Mouse (Mus musculus) neural tube, embryonic 12.5 days (tissue): ENCODE measurements at regions not wholly inside any gene's neighbourhood (a gene's known extent, or its start where the extent isn't known, plus 50 kb on each side); places are given as distances from the start of the nearest gene placed in this dataset.

Experiments used
- ATAC-seq: fragments of 200-750 bp; cut with Nextera tagmentation; 2 replicates; pipeline ENCODE4 v1.8.0; 2017; ENCODE audit warnings: low read depth, mild to moderate bottlenecking, moderate TSS enrichment, moderate library complexity; ENCODE audit not compliant: low FRiP score
- H3K27ac ChIP-seq: fragments of 300-500 bp; sonication (generic); 2 replicates; pipeline ENCODE4 v1.5.1; 2016
- H3K27me3 ChIP-seq: fragments of 300-500 bp; sonication (generic); replicated peaks from 2 replicates; pipeline ENCODE4 v1.6.1; 2016; ENCODE audit warnings: mild to moderate bottlenecking
- H3K36me3 ChIP-seq: fragments of 300-500 bp; sonication (generic); 2 replicates; pipeline ENCODE4 v1.6.1; 2016; ENCODE audit warnings: mild to moderate bottlenecking
- H3K4me1 ChIP-seq: fragments of 300-500 bp; sonication (generic); 2 replicates; pipeline ENCODE4 v1.6.1; 2016
- H3K4me2 ChIP-seq: fragments of 300-500 bp; sonication (generic); replicated peaks from 2 replicates; pipeline ENCODE4 v1.6.1; 2016; ENCODE audit warnings: mild to moderate bottlenecking
- H3K4me3 ChIP-seq: fragments of 300-500 bp; sonication (generic); 2 replicates; pipeline ENCODE4 v1.5.1; 2016
- H3K9ac ChIP-seq: fragments of 300-500 bp; sonication (generic); 2 replicates; pipeline ENCODE4 v1.6.1; 2016; ENCODE audit warnings: mild to moderate bottlenecking
- H3K9me3 ChIP-seq: fragments of 300-500 bp; sonication (generic); 2 replicates; pipeline ENCODE4 v1.6.1; 2016; ENCODE audit warnings: mild to moderate bottlenecking
- WGBS: fragments of 180-500 bp; shearing (Covaris S2); methylation state at CpG from one replicate; pipeline ENCODE4 v1.1.7; 2016; 5-methylcytosine and 5-hydroxymethylcytosine counted together

- H3K27me3 ChIP-seq: no peaks in the 10 kb centered on the region
- no peak for ATAC-seq
- WGBS: 96% methylated on average over 1 of the region's 1 CpGs
These were observed 225.6 kb upstream of the Trib2 start for GRCm38 (mm10) chr12:16042362-16042761.

DNA sequence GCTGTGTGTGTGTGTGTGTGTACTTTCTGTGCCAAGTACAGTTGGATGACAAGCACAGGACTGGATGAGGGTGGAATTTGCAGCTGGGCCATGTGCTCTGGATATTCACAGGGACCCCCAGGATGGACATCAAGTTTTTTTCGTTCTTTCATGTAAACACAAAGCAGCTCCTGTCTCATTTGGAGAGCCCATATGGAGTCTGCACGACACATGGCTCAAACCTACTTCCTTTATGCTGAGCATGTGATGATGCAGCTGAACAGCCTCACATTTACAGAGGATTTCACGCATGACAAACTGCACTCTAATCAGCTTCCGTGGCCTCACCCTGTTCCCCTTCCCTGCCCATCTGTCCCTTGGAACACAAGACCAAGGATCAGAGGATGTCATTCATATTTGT lies 224.4 kb upstream of the Trib2 start:
- Histone ChIP-seq H3K27ac (no peak overlapping the region), H3K4me2 (no peak overlapping the region), H3K4me3 (no peak overlapping the region), H3K27me3 (no peaks in the 10 kb centered on the region), H3K4me1 (no peaks in the 10 kb centered on the region), H3K36me3 (no peaks in the 10 kb centered on the region), H3K9ac (no peak overlapping the region), H3K9me3 (no peaks in the 10 kb centered on the region)
- 49% methylated on average over 4 of the region's 4 CpGs for WGBS
- ATAC-seq: no peak

More at GRCm38 (mm10) chr12:16042362-16042761, 225.6 kb upstream of the Trib2 start:
- Histone ChIP-seq H3K4me3 (no peak overlapping the region), H3K36me3 (no peaks in the 10 kb centered on the region), H3K4me2 (no peak overlapping the region), H3K9me3 (no peaks in the 10 kb centered on the region), H3K9ac (no peak overlapping the region), H3K27ac (no peak overlapping the region), H3K4me1 (no peaks in the 10 kb centered on the region)

GRCm38 (mm10) chr12:16035551-16035950 lies 218.8 kb upstream of the Trib2 start:
- Histone ChIP-seq H3K36me3 (no peaks in the 10 kb centered on the region), H3K9ac (no peak overlapping the region), H3K27me3 (no peaks in the 10 kb centered on the region), H3K27ac (no peak overlapping the region), H3K4me1 (no peaks in the 10 kb centered on the region), H3K4me2 (no peak overlapping the region), H3K4me3 (no peak overlapping the region), H3K9me3 (no peaks in the 10 kb centered on the region)
- no peak for ATAC-seq
- 56% methylated on average over 2 of the region's 2 CpGs for WGBS

- H3K27ac ChIP-seq: no peak overlapping the region
- no peaks in the 10 kb centered on the region for H3K36me3 ChIP-seq
- no peak for ATAC-seq
- no peak overlapping the region for H3K4me2 ChIP-seq
- H3K4me3 ChIP-seq: no peak overlapping the region
- H3K9me3 ChIP-seq: no peaks in the 10 kb centered on the region
- H3K4me1 ChIP-seq: no peaks in the 10 kb centered on the region
- H3K27me3 ChIP-seq: no peaks in the 10 kb centered on the region
- H3K9ac ChIP-seq: no peak overlapping the region
These were observed 218.2 kb upstream of the Trib2 start for GRCm38 (mm10) chr12:16034691-16035515.

GRCm38 (mm10) chr12:16026654-16027053 lies 209.9 kb upstream of the Trib2 start:
- Histone ChIP-seq H3K27me3 (no peaks in the 10 kb centered on the region), H3K4me3 (no peak overlapping the region), H3K4me1 (no peaks in the 10 kb centered on the region), H3K9me3 (no peaks in the 10 kb centered on the region), H3K36me3 (no peaks in the 10 kb centered on the region), H3K27ac (no peak overlapping the region), H3K4me2 (no peak overlapping the region), H3K9ac (no peak overlapping the region)
- no peak for ATAC-seq
- WGBS: 2% methylated on average over 1 of the region's 1 CpGs

- H3K27ac ChIP-seq: no peak overlapping the region
- no peak overlapping the region for H3K4me3 ChIP-seq
- no peaks in the 10 kb centered on the region for H3K27me3 ChIP-seq
- no peak overlapping the region for H3K9ac ChIP-seq
- no peaks in the 10 kb centered on the region for H3K36me3 ChIP-seq
- H3K4me1 ChIP-seq: no peaks in the 10 kb centered on the region
- H3K4me2 ChIP-seq: no peak overlapping the region
- H3K9me3 ChIP-seq: no peaks in the 10 kb centered on the region
- ATAC-seq: no peak
- 89% methylated on average over 7 of the region's 7 CpGs for WGBS
These were observed 206.6 kb upstream of the Trib2 start for GRCm38 (mm10) chr12:16023273-16023672.

GRCm38 (mm10) chr12:16021202-16021821 lies 204.6 kb upstream of the Trib2 start:
- Histone ChIP-seq H3K9ac (no peak overlapping the region), H3K27me3 (no peaks in the 10 kb centered on the region), H3K4me1 (no peaks in the 10 kb centered on the region), H3K9me3 (no peaks in the 10 kb centered on the region), H3K4me2 (no peak overlapping the region), H3K4me3 (no peak overlapping the region), H3K36me3 (no peaks in the 10 kb centered on the region), H3K27ac (no peak overlapping the region)
- no peak for ATAC-seq
- WGBS: 61% methylated on average over 1 of the region's 1 CpGs

- Histone ChIP-seq H3K9me3 (no peaks in the 10 kb centered on the region), H3K9ac (no peak overlapping the region), H3K27me3 (no peaks in the 10 kb centered on the region), H3K27ac (no peak overlapping the region), H3K4me2 (no peak overlapping the region), H3K36me3 (no peaks in the 10 kb centered on the region), H3K4me1 (no peaks in the 10 kb centered on the region), H3K4me3 (no peak overlapping the region)
- 95% methylated on average over 4 of the region's 4 CpGs for WGBS
- ATAC-seq: no peak
These were observed 201.5 kb upstream of the Trib2 start for GRCm38 (mm10) chr12:16018237-16018636.

GRCm38 (mm10) chr12:16016621-16017020 lies 199.9 kb upstream of the Trib2 start:
- no peaks in the 10 kb centered on the region for H3K27me3 ChIP-seq
- ATAC-seq: no peak
- H3K36me3 ChIP-seq: no peaks in the 10 kb centered on the region
- H3K9me3 ChIP-seq: no peaks in the 10 kb centered on the region
- 93% methylated on average over 1 of the region's 1 CpGs for WGBS
- no peaks in the 10 kb centered on the region for H3K4me1 ChIP-seq
- no peak overlapping the region for H3K9ac ChIP-seq
- no peak overlapping the region for H3K4me3 ChIP-seq
- H3K27ac ChIP-seq: no peak overlapping the region
- no peak overlapping the region for H3K4me2 ChIP-seq

- Histone ChIP-seq H3K27me3 (no peaks in the 10 kb centered on the region), H3K27ac (no peak overlapping the region), H3K9me3 (no peaks in the 10 kb centered on the region), H3K9ac (no peak overlapping the region), H3K4me1 (no peaks in the 10 kb centered on the region), H3K4me2 (no peak overlapping the region), H3K36me3 (no peaks in the 10 kb centered on the region), H3K4me3 (no peak overlapping the region)
- 83% methylated on average over 8 of the region's 8 CpGs for WGBS
- ATAC-seq: no peak
These were observed 198.9 kb upstream of the Trib2 start for GRCm38 (mm10) chr12:16015596-16015995.

DNA sequence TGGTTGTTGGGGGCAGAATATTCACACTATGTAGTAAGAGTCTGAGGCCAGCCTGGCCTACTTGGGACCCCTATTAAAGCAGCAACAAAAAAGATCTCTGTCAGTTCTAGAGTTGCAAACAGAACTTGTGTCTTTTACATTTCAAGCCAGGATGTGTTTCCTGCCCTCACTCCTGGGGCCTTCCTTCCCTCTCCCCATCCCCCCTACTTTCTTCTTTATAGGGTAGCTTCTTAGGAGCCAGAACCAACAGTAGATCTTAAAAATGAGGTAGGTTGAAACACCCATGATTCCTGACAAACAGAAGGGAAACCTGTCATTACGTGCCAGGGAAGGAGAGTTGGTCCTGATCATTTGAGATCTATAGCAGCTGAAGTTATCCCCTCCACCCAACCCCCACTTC lies 198.0 kb upstream of the Trib2 start:
- Histone ChIP-seq H3K9ac (no peak overlapping the region), H3K4me1 (no peaks in the 10 kb centered on the region), H3K27me3 (no peaks in the 10 kb centered on the region), H3K36me3 (no peaks in the 10 kb centered on the region), H3K27ac (no peak overlapping the region), H3K9me3 (no peaks in the 10 kb centered on the region), H3K4me3 (no peak overlapping the region), H3K4me2 (no peak overlapping the region)
- 88% methylated on average over 1 of the region's 1 CpGs for WGBS
- ATAC-seq: no peak

GRCm38 (mm10) chr12:16013861-16014630 lies 197.3 kb upstream of the Trib2 start:
- H3K27me3 ChIP-seq: no peaks in the 10 kb centered on the region
- no peak overlapping the region for H3K4me3 ChIP-seq
- H3K4me1 ChIP-seq: peaks cover 2% of the 10 kb centered on the region; the same call in 1 of the 2 replicates
- ATAC-seq: no peak
- 92% methylated on average over 6 of the region's 6 CpGs for WGBS
- no peak overlapping the region for H3K4me2 ChIP-seq
- no peak overlapping the region for H3K27ac ChIP-seq
- no peaks in the 10 kb centered on the region for H3K9me3 ChIP-seq
- H3K36me3 ChIP-seq: no peaks in the 10 kb centered on the region
- no peak overlapping the region for H3K9ac ChIP-seq
